Mouse (Mus musculus) frontal cortex, postnatal 36 days (tissue): Measurements from ENCODE around the gene Gng7.
A peak's percentile ranks its signal among the peaks of the same experiment; 100 is the strongest.
"Not testable (repeated sequence)": the region's sequence is repeated elsewhere in the genome, so short reads cannot be mapped to it uniquely, and the experiment has no call there.

Source experiments
- DNase-seq, 2 experiments: peaks; one replicate each; pipeline ENCODE4 v3.0.0; 2022; ENCODE audit warnings: low spot score in 2 of 2

The Gng7 gene

GRCm38 (mm10) chr10:80995091-80995632 lies 19.6 kb downstream of the Gng7 start:
- DNase-seq = peak; percentile 90

- DNase-seq = no peak
These were observed 20.1 kb downstream of the Gng7 start for GRCm38 (mm10) chr10:80994621-80995020.

DNA sequence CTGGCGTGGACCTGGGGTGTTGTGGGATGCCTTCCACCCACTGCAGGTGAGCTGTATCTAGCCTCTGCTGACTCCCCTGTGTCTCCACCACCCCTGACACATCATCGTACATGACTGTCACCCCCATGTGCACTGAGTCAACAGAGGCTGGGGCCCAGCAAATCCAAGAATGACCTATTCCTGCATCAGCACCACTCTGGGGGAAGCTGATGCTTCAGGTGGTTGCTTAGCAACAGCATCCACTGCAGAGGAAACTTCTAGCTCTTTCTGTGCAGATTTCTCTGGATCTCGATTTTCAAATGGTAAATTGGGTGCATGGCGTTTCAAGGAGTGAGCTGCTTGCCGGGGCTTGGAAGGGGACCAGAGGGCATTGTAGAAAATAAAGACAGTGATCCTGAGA lies 21.5 kb downstream of the Gng7 start:
- no peak for DNase-seq

- no peak for DNase-seq
These were observed 22.8 kb downstream of the Gng7 start for GRCm38 (mm10) chr10:80991945-80992344.

DNA sequence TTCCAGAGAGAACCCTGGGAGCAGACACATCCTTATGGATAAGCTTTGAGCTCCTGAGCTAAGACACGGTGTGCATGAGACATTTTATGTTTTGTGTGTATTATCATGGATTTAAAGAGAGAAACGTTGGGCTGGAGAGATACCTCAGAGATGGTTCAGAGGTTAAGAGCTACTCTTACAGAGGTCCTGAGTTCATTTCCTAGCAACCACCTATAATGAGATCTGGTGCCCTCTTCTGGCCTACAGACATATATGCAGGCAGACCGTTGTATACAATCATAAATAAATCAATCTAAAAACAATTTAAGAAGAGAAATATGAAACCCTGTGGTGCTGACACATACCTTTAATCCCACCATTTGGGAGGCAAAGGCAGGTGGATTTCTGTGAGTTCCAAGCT lies 23.7 kb downstream of the Gng7 start:
- DNase-seq = no peak

DNA sequence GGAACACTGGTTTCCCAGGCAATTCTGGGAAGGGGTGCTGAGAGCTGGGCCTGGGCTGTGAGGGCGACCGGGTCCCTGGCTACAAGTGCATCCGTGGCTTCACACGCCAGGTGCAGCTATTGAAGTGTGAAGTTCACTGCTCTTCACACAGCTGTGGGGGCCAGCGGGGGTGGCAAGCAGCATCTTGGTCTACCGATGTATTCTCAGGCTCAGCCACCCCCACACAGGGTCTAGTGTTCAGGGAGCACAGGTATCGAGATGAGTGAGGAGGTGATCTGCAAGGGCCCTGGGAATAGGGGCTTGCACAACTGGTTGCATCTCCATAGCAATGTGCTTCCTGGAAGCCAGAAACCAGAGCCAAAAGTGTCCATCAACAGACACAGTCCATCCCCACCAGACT lies 24.3 kb downstream of the Gng7 start:
- no peak for DNase-seq

- not testable (repeated sequence) for DNase-seq
These were observed 24.9 kb downstream of the Gng7 start for GRCm38 (mm10) chr10:80989854-80990253.

- no peak for DNase-seq
These were observed 25.3 kb downstream of the Gng7 start for GRCm38 (mm10) chr10:80989446-80989845.

DNA sequence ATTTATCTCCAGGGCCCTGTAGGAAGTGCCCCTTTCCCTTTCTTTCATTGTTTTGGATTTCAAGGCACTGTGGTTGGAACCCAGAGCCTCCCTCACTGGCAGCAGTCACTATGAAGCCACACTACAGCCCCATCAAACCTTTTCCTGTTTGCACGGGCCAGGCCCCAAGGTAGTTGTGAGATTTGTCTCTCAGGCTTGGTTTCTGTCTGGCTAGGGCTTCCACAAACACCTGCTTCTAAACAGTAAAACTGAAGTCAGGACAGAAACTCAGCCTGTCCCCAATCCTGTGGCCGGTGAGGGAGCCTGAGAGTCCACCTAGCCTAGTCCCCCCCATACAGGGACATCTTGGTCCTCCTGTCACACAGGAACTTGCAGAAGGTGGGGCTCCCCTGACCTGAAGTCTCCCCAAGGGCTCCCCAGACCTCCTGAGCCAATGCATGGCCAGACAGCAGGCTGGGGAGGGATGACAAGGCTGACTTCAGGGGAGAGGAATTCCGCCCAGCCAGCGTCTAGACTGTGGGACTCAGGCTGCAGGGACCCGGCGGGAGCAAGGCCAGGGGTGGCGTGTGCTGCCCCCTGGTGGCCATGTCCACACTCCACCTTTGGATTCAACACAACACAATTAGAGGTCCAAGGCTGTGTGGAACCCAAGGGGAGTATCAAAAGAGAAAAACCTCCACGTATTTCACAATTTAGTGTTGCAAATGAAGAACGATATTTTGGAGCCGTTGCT lies 26.9 kb downstream of the Gng7 start:
- DNase-seq = peak in 1 of 2 experiments; percentile 73

GRCm38 (mm10) chr10:80986754-80987153 lies 28.0 kb downstream of the Gng7 start:
- DNase-seq = no peak

DNA sequence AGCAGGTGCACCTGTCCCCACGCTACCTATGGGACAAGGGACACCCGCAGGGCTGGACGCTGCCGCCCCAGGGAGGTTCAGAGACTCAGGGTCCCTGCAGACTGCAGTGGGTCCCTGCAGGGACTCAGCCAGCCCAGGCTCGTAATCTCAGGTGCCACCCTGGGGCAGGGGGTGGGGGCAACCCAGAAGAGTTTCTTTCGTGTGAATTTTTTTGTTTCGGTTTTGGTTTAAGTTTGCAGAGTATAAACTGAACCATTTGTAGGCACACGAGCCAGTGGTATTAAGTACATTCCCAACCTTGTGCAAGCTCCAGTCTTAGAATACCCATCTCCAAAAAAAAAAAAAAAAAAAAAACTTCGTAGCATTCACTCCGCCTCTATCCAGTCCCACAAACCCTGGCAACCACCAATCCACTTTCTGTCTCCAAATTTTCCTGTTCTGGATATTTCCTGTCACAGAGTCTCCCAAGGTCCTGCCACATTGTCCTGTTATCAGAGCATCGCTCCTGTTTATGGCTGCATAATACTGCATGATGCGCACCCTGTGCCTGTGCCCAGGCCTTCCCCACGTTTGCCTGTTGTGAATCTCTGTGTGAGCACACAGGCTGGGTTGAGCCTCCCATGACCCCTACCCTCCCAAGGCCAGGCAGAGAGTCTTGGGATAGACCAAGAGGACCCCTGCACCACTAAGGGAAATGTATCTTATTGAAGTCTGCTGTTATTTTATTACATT lies 28.6 kb downstream of the Gng7 start:
- no peak for DNase-seq

DNA sequence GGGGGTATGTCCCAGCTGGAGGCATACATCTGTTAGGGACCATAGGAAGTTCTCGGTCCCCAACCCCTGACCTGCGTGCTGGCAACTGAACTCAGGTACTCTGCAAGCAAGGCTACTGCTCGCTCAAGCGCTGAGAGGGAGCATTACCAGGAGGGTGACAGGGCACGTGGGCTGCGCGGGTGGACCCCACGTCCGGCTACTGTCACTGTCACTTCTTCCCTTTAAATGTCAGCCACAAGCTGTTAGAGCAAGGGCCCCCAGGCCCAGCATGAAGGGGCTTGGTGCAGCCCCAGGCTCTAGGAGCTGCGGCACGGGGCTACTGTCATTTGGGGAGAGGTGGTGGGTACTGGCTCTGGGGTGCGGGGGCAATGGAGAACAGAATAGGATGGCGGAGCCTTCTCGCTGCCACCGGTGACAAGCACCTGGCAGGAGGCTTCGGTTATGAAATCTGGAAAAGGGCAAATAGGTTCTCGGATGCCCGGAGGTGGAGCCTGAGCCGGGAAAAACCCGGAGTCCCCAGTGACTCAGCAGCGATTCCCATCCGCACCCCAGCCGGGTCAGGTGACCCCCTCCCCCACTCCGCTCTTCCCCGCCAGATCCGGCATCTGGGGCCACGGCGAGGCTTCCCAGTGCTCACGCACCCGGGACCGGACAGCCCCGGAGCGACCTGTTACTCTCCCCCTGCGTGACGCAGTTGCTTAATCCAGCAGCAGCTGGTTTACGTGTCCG lies 29.3 kb downstream of the Gng7 start:
- no peak for DNase-seq

GRCm38 (mm10) chr10:80984223-80984622 lies 30.5 kb downstream of the Gng7 start:
- no peak for DNase-seq

GRCm38 (mm10) chr10:80982381-80982780 lies 32.4 kb downstream of the Gng7 start:
- no peak for DNase-seq

DNA sequence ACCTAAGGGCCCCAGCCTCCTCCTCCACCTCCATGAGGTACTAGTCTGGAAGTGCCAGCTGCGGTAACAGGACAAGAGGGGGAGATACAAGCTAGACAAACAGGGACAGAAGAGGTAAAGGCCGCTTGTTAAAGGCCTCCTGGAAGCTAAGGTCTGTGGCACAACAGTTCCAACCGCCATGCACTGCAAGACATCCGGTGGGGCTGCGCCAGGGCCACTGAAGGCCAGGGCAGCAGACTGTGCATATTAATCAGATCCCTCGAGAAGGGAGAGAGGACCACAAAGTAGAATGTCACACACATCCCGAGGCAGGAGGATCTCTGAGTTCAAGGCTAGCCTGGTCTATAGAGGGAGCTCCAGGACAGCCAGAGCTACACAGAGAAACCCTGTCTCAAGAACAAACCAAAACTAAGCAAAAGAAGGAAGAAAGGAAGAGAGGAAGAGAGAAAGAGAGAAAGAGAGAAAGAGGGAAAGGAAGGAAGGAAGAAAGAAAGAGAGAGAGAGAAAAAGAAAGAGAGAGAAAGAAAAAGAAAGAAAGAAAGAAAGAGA lies 33.1 kb downstream of the Gng7 start:
- DNase-seq = no peak

DNA sequence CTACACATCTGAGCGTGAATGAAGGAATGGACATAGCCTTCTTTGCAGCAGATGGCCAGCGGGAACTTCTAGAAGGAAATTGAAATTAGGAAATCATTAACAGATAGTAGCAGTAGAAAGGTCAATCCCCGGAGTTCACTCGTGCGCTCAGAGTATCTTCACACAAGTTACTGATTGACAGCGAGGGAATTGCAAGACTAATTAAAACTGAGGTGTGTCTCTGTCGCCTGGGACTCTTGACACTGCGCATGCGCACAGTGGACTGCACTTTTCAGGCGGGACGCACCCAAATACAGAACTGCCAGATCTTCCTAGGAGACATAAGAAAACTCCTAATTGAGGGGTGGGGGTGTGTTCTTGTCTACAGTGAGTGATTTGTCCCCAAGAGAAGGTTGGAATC lies 39.3 kb downstream of the Gng7 start:
- no peak for DNase-seq

DNA sequence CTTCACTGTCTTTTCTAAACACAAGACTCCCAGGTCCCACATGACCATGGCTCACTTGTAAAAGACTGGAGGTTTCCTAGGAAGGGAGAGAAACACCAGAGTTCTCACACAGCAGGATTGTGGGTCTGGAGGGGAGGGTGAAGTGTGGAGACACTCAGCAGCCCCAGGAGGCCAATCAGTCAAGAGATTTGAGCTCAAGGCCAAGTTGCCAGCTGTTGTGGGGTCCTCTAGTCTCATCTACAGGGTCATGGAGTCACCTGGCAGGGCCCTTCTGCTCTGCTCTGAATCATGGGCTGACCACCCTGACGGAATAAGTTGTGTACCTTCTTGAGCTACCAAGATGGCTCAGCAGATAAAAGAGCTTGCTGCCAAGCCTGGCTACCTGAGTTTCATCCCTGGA lies 41.0 kb downstream of the Gng7 start:
- no peak for DNase-seq

- no peak for DNase-seq
These were observed 42.4 kb downstream of the Gng7 start for GRCm38 (mm10) chr10:80972071-80972987.

DNA sequence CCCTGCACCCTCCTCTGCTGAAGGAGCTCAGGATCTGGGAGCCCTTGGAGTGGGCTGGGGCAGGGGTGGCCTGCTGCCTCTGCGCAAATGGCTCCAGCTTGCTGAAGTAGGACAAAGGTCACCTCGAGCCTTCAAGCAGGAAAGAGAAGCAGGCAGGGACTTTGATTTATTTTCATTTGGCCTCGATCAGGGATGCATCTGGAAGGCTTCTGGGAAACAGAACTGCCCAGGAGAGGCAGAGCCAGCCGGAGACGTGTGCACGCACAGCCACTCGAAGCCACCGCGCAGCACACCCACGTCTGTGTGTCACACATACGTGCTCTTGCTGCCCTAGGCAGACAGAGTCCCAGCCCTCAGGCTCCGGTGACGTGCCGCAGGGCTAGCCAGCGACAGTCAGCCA lies 43.2 kb downstream of the Gng7 start:
- DNase-seq = no peak

- no peak for DNase-seq
These were observed 44.6 kb downstream of the Gng7 start for GRCm38 (mm10) chr10:80970159-80970558.

- no peak for DNase-seq
These were observed 45.4 kb downstream of the Gng7 start for GRCm38 (mm10) chr10:80969298-80969697.
